ENCODE assay signal across 17 mouse cellular contexts in genomic region chr16:34043048-34043795, GRCm38 (mm10).
DNase-seq lines count a peak whose midpoint lies in the region; ATAC-seq lines count a peak whose summit lies in the region.
"Had no signal": no experiment of that assay in that cellular context is flagged by ENCODE, and none has a peak within 500 bp of the region (broad histone marks: within the 10 kb centered on the region; RNA-seq: fewer than 3 reads in every experiment).

No protein-coding gene starts in this region.

- no peaks in the 10 kb centered on the region for H3K9me3 ChIP-seq in neural tube, embryonic 15.5 days (replicated peaks)
- no peaks in the 10 kb centered on the region for H3K9me3 ChIP-seq in midbrain, embryonic 14.5 days (ENCODE audit: control insufficient read depth, low read length)
- H3K9me3 ChIP-seq: embryonic facial prominence, embryonic 12.5 days had no signal

- H3K27ac ChIP-seq in neural tube, embryonic 15.5 days (replicated peaks), result no peak overlapping the region
- H3K27ac ChIP-seq in midbrain, embryonic 14.5 days (replicated peaks; ENCODE audit: low read depth, low read length), result no peak overlapping the region
- H3K27ac ChIP-seq: embryonic facial prominence, embryonic 12.5 days had no signal

- peak; percentile 83 for DNase-seq in brain, adult 2 months (ENCODE audit: low read depth, low spot score)
- peak; percentile 66 to 91 for DNase-seq in frontal cortex, postnatal 36 days (ENCODE audit: low spot score in 2 of 2)
- peak; percentile 63 to 66 for DNase-seq in layer of hippocampus, postnatal 36 days
- peak; percentile 68 to 82 for DNase-seq in right cerebral cortex, postnatal 10 days (ENCODE audit: low spot score in 2 of 2)
- DNase-seq in midbrain, embryonic 14.5 days, result no peak
- DNase-seq in thymus, postnatal 0 days (ENCODE audit: low spot score), result no peak
- no peak for DNase-seq in kidney, adult 9 months
- DNase-seq: cerebellum, postnatal 36 days; heart, postnatal 10 days; kidney, adult 8-10 months; liver; lung, adult 18-20 months; lung, postnatal 4 days; thymus, adult 2 months had no signal

- no peak overlapping the region for H3K4me2 ChIP-seq in neural tube, embryonic 15.5 days
- no peak overlapping the region for H3K4me2 ChIP-seq in midbrain, embryonic 14.5 days (ENCODE audit: low read length)
- H3K4me2 ChIP-seq: embryonic facial prominence, embryonic 12.5 days; midbrain, embryonic 11.5 days had no signal

- H3K36me3 ChIP-seq in neural tube, embryonic 15.5 days, result peaks cover 22% of the 10 kb centered on the region
- H3K36me3 ChIP-seq in midbrain, embryonic 14.5 days (ENCODE audit: control insufficient read depth, insufficient read depth, low read length), result peaks cover 46% of the 10 kb centered on the region

- no peak for ATAC-seq in neural tube, embryonic 15.5 days (ENCODE audit: low FRiP score)
- ATAC-seq in midbrain, embryonic 14.5 days (ENCODE audit: low FRiP score, low TSS enrichment), result no peak

- WGBS in neural tube, embryonic 15.5 days, result 94% methylated on average over 6 of the region's 6 CpGs
- 90% methylated on average over 6 of the region's 6 CpGs for WGBS in midbrain, embryonic 14.5 days

- no peaks in the 10 kb centered on the region for H3K4me1 ChIP-seq in neural tube, embryonic 15.5 days
- H3K4me1 ChIP-seq in midbrain, embryonic 14.5 days (ENCODE audit: control insufficient read depth, insufficient read depth, low read length), result no peaks in the 10 kb centered on the region
- H3K4me1 ChIP-seq: embryonic facial prominence, embryonic 12.5 days had no signal

- no peak overlapping the region for H3K4me3 ChIP-seq in neural tube, embryonic 15.5 days (replicated peaks)
- H3K4me3 ChIP-seq in midbrain, embryonic 14.5 days (replicated peaks; ENCODE audit: low read depth, low read length), result no peak overlapping the region
- H3K4me3 ChIP-seq: embryonic facial prominence, embryonic 12.5 days had no signal

- H3K9ac ChIP-seq in neural tube, embryonic 15.5 days (replicated peaks), result no peak overlapping the region
- H3K9ac ChIP-seq in midbrain, embryonic 14.5 days (replicated peaks; ENCODE audit: low read length), result no peak overlapping the region
- H3K9ac ChIP-seq: embryonic facial prominence, embryonic 12.5 days had no signal

- H3K27me3 ChIP-seq in neural tube, embryonic 15.5 days (replicated peaks), result no peaks in the 10 kb centered on the region
- H3K27me3 ChIP-seq in midbrain, embryonic 14.5 days (ENCODE audit: control insufficient read depth, insufficient read depth, low read length), result no peaks in the 10 kb centered on the region
- H3K27me3 ChIP-seq: embryonic facial prominence, embryonic 12.5 days had no signal

Comparison
In these comparisons a context has a peak if more than half of its experiments do, and no peak if none do; other contexts are left out.
1. DNase-seq: peak in brain, adult 2 months (single experiment), frontal cortex, postnatal 36 days (2 of 2), layer of hippocampus, postnatal 36 days (2 of 2) and right cerebral cortex, postnatal 10 days (2 of 2); none in midbrain, embryonic 14.5 days (single experiment), thymus, postnatal 0 days (single experiment) and kidney, adult 9 months (single experiment).